Mouse (Mus musculus) liver, adult 2 months (tissue): ENCODE results near the gene Prss48.

Source experiments
- CTCF ChIP-seq: fragments of 200-500 bp; IDR thresholded peaks from 2 replicates; pipeline ENCODE4 v1.5.1; 2011; ENCODE audit warnings: low read depth, low read length, control low read depth
- POLR2A ChIP-seq: fragments of 200-500 bp; IDR thresholded peaks from 2 replicates; pipeline ENCODE4 v1.6.1; 2011; ENCODE audit warnings: low read length, control low read depth; ENCODE audit not compliant: insufficient read depth; ENCODE audit errors: extremely low read depth

DNA sequence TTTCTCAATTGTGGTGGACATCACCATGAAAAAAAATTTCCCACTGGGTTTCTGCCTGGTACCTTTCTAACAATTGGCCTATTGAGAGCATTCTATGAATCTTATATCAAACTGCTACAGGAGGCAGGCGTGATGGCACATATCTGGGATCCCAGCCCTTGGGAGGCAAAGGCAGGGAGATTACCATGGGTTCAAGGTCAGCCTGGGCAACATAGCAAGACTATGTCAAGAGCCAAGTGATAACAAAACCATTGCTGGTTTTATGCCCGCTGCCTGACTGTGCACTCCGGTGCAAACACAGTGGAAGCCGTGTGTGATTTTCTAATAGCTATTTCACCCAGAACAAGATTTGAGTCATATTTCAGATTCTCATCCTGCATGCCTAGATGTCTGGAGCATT is 51.4 kb downstream of the Prss48 start:
- TF ChIP-seq CTCF (no peak), POLR2A (no peak)
